Mouse (Mus musculus) liver, embryonic 12.5 days (tissue): ENCODE measurements at regions not wholly inside any gene's neighbourhood (a gene's known extent, or its start where the extent isn't known, plus 50 kb on each side); places are given as distances from the start of the nearest gene placed in this dataset.

Experiments
- ATAC-seq: fragments of 200-750 bp; cut with Nextera tagmentation; 2 replicates; pipeline ENCODE4 v1.8.0; 2017; ENCODE audit warnings: moderate number of reproducible peaks, mild to moderate bottlenecking, moderate library complexity
- H3K27ac ChIP-seq: fragments of 300-500 bp; sonication (generic); 2 replicates; pipeline ENCODE4 v1.5.1; 2016; ENCODE audit warnings: mild to moderate bottlenecking
- H3K27me3 ChIP-seq: fragments of 300-500 bp; sonication (generic); replicated peaks from 2 replicates; pipeline ENCODE4 v1.6.1; 2016; ENCODE audit warnings: mild to moderate bottlenecking, moderate library complexity
- H3K36me3 ChIP-seq: fragments of 300-500 bp; sonication (generic); 2 replicates; pipeline ENCODE4 v1.6.1; 2016; ENCODE audit warnings: mild to moderate bottlenecking, moderate library complexity
- H3K4me1 ChIP-seq: fragments of 300-500 bp; sonication (generic); 2 replicates; pipeline ENCODE4 v1.6.1; 2016
- H3K4me2 ChIP-seq: fragments of 300-500 bp; sonication (generic); 2 replicates; pipeline ENCODE4 v1.6.1; 2016; ENCODE audit warnings: mild to moderate bottlenecking, moderate library complexity
- H3K4me3 ChIP-seq: fragments of 300-500 bp; sonication (generic); 2 replicates; pipeline ENCODE4 v1.5.1; 2016; ENCODE audit warnings: mild to moderate bottlenecking, moderate library complexity
- H3K9ac ChIP-seq: fragments of 300-500 bp; sonication (generic); 2 replicates; pipeline ENCODE4 v1.6.1; 2016; ENCODE audit warnings: mild to moderate bottlenecking, moderate library complexity
- H3K9me3 ChIP-seq: fragments of 300-500 bp; sonication (generic); replicated peaks from 2 replicates; pipeline ENCODE4 v1.6.1; 2016; ENCODE audit warnings: mild to moderate bottlenecking, moderate library complexity
- WGBS: fragments of 180-500 bp; shearing (Covaris S2); methylation state at CpG from one replicate; pipeline ENCODE4 v1.1.7; 2016; ENCODE audit not compliant: insufficient replicate concordance; 5-methylcytosine and 5-hydroxymethylcytosine counted together

- Histone ChIP-seq H3K27me3 (no peaks in the 10 kb centered on the region), H3K4me2 (no peak overlapping the region), H3K9ac (no peak overlapping the region), H3K9me3 (no peaks in the 10 kb centered on the region), H3K4me1 (no peaks in the 10 kb centered on the region), H3K36me3 (no peaks in the 10 kb centered on the region), H3K4me3 (no peak overlapping the region), H3K27ac (no peak overlapping the region)
- WGBS = 64% methylated on average over 3 of the region's 3 CpGs
- no peak for ATAC-seq
Measured at GRCm38 (mm10) chr2:78159877-78160485, 213.8 kb upstream of the Cwc22 start.

- Histone ChIP-seq H3K4me2 (no peak overlapping the region), H3K36me3 (no peaks in the 10 kb centered on the region), H3K27ac (no peak overlapping the region), H3K4me1 (no peaks in the 10 kb centered on the region), H3K4me3 (no peak overlapping the region), H3K9ac (no peak overlapping the region), H3K9me3 (no peaks in the 10 kb centered on the region), H3K27me3 (no peaks in the 10 kb centered on the region)
- WGBS = 57% methylated on average over 3 of the region's 3 CpGs
- ATAC-seq = no peak
Measured at GRCm38 (mm10) chr2:78110335-78110734, 164.2 kb upstream of the Cwc22 start.

GRCm38 (mm10) chr2:78095536-78095935 is 149.4 kb upstream of the Cwc22 start:
- Histone ChIP-seq H3K4me3 (no peak overlapping the region), H3K36me3 (no peaks in the 10 kb centered on the region), H3K4me2 (no peak overlapping the region), H3K27me3 (no peaks in the 10 kb centered on the region), H3K9ac (no peak overlapping the region), H3K27ac (no peak overlapping the region), H3K9me3 (no peaks in the 10 kb centered on the region), H3K4me1 (no peaks in the 10 kb centered on the region)
- 75% methylated on average over 2 of the region's 2 CpGs for WGBS
- no peak for ATAC-seq

GRCm38 (mm10) chr2:78094921-78095320 is 148.7 kb upstream of the Cwc22 start:
- Histone ChIP-seq H3K27me3 (no peaks in the 10 kb centered on the region), H3K9me3 (no peaks in the 10 kb centered on the region), H3K4me2 (no peak overlapping the region), H3K36me3 (no peaks in the 10 kb centered on the region), H3K27ac (no peak overlapping the region), H3K9ac (no peak overlapping the region), H3K4me3 (no peak overlapping the region), H3K4me1 (no peaks in the 10 kb centered on the region)
- ATAC-seq = no peak

GRCm38 (mm10) chr2:78064321-78065037 is 118.3 kb upstream of the Cwc22 start:
- no peak overlapping the region for H3K4me2 ChIP-seq
- H3K4me3 ChIP-seq = no peak overlapping the region
- H3K27ac ChIP-seq = no peak overlapping the region
- H3K9me3 ChIP-seq = no peaks in the 10 kb centered on the region
- no peak for ATAC-seq
- 0 out of 2 replicates have a peak, but pooled peaks cover 2% of the 10 kb centered on the region for H3K4me1 ChIP-seq
- 73% methylated on average over 16 of the region's 16 CpGs for WGBS
- no peaks in the 10 kb centered on the region for H3K27me3 ChIP-seq
- H3K36me3 ChIP-seq = no peaks in the 10 kb centered on the region
- H3K9ac ChIP-seq = no peak overlapping the region

- Histone ChIP-seq H3K4me2 (peak overlapping the region; percentile 24), H3K27me3 (no peaks in the 10 kb centered on the region), H3K4me3 (no peak overlapping the region), H3K9me3 (no peaks in the 10 kb centered on the region), H3K27ac (no peak overlapping the region), H3K36me3 (no peaks in the 10 kb centered on the region), H3K4me1 (0 out of 2 replicates have a peak, but pooled peaks cover 2% of the 10 kb centered on the region), H3K9ac (no peak overlapping the region)
- no peak for ATAC-seq
- 27% methylated on average over 10 of the region's 10 CpGs for WGBS
Measured at GRCm38 (mm10) chr2:78059801-78060416, 113.7 kb upstream of the Cwc22 start.

- no peak overlapping the region for H3K4me3 ChIP-seq
- 55% methylated on average over 2 of the region's 2 CpGs for WGBS
Measured at GRCm38 (mm10) chr2:78058988-78059387, 112.8 kb upstream of the Cwc22 start.

GRCm38 (mm10) chr2:78053910-78054309 is 107.7 kb upstream of the Cwc22 start:
- Histone ChIP-seq H3K4me2 (no peak overlapping the region), H3K27ac (no peak overlapping the region)
- 29% methylated on average over 3 of the region's 3 CpGs for WGBS

More at GRCm38 (mm10) chr2:78058988-78059387, 112.8 kb upstream of the Cwc22 start:
- Histone ChIP-seq H3K4me1 (0 out of 2 replicates have a peak, but pooled peaks cover 2% of the 10 kb centered on the region), H3K27ac (no peak overlapping the region), H3K9me3 (no peaks in the 10 kb centered on the region), H3K27me3 (no peaks in the 10 kb centered on the region), H3K9ac (no peak overlapping the region), H3K36me3 (no peaks in the 10 kb centered on the region), H3K4me2 (no peak overlapping the region)
- no peak for ATAC-seq

GRCm38 (mm10) chr2:78050542-78050941 is 104.4 kb upstream of the Cwc22 start:
- Histone ChIP-seq H3K9me3 (no peaks in the 10 kb centered on the region), H3K9ac (no peak overlapping the region), H3K27me3 (no peaks in the 10 kb centered on the region), H3K36me3 (no peaks in the 10 kb centered on the region), H3K27ac (no peak overlapping the region), H3K4me3 (no peak overlapping the region), H3K4me1 (peaks cover 3% of the 10 kb centered on the region; the same call in 1 of the 2 replicates), H3K4me2 (no peak overlapping the region)
- no peak for ATAC-seq
- WGBS = 83% methylated on average over 7 of the region's 7 CpGs

More at GRCm38 (mm10) chr2:78053910-78054309, 107.7 kb upstream of the Cwc22 start:
- no peak overlapping the region for H3K9ac ChIP-seq
- no peaks in the 10 kb centered on the region for H3K36me3 ChIP-seq
- H3K4me3 ChIP-seq = no peak overlapping the region
- H3K27me3 ChIP-seq = no peaks in the 10 kb centered on the region
- H3K9me3 ChIP-seq = no peaks in the 10 kb centered on the region
- H3K4me1 ChIP-seq = no peaks in the 10 kb centered on the region; the same call in 1 of the 2 replicates
- ATAC-seq = no peak

- peaks cover 3% of the 10 kb centered on the region; the same call in 1 of the 2 replicates for H3K4me1 ChIP-seq
- no peaks in the 10 kb centered on the region for H3K9me3 ChIP-seq
- no peak overlapping the region for H3K9ac ChIP-seq
- WGBS = 22% methylated on average over 8 of the region's 8 CpGs
- ATAC-seq = peak; percentile 68
- no peak overlapping the region for H3K4me3 ChIP-seq
- peak overlapping the region; percentile 32 for H3K4me2 ChIP-seq
- H3K27me3 ChIP-seq = no peaks in the 10 kb centered on the region
- H3K27ac ChIP-seq = no peak overlapping the region
- H3K36me3 ChIP-seq = no peaks in the 10 kb centered on the region
Measured at GRCm38 (mm10) chr2:78049248-78049874, 103.2 kb upstream of the Cwc22 start.

GRCm38 (mm10) chr2:78048706-78049055 is 102.5 kb upstream of the Cwc22 start:
- Histone ChIP-seq H3K36me3 (no peaks in the 10 kb centered on the region), H3K4me3 (no peak overlapping the region), H3K4me1 (peaks cover 3% of the 10 kb centered on the region; the same call in 1 of the 2 replicates), H3K4me2 (peak overlapping the region; percentile 32; the same call in 1 of the 2 replicates), H3K9ac (no peak overlapping the region), H3K27ac (no peak overlapping the region), H3K9me3 (no peaks in the 10 kb centered on the region), H3K27me3 (no peaks in the 10 kb centered on the region)
- 56% methylated on average over 6 of the region's 6 CpGs for WGBS
- ATAC-seq = no peak
